Mouse (Mus musculus): ENCODE results near the gene Ccno.

GRCm38 (mm10) chr13:112987532-112987943 lies at the start of gene Ccno:
- TF ChIP-seq CTCF (IDR thresholded peaks at IDR 0.05; ENCODE audit: low read depth, low read length) (0 out of 2 replicates have a peak, but pooled peaks have one; percentile 22), POLR2A (IDR thresholded peaks at IDR 0.05; ENCODE audit: extremely low read depth, insufficient read depth, low read length) (peak; percentile 95)
